Mouse (Mus musculus): Measurements from ENCODE around the gene Lamtor4. TPM values are rescaled to one million over a fixed set of nuclear protein-coding genes. Genes with fewer than 3 reads are reported as not detected.

Lamtor4 gene
- total and polyA plus RNA-seq, 2 experiments from 2014 or later = 101 to 102 TPM

- Histone ChIP-seq H3K9ac (replicated peaks; ENCODE audit: low read depth, low read length) (peak overlapping the region; percentile 54), H3K9me3 (replicated peaks; ENCODE audit: control insufficient read depth, low read length) (no peaks in the 10 kb centered on the region), H3K4me3 (ENCODE audit: low read depth, low read length) (peak overlapping the region; percentile 70), H3K27me3 (ENCODE audit: control insufficient read depth, insufficient read depth, low read length) (no peaks in the 10 kb centered on the region), H3K4me2 (ENCODE audit: low read depth, low read length) (peak overlapping the region; percentile 85), H3K27ac (ENCODE audit: low read depth) (peak overlapping the region; percentile 72), H3K4me1 (ENCODE audit: control insufficient read depth, insufficient read depth) (peaks cover 9% of the 10 kb centered on the region; the same call in 1 of the 2 replicates), H3K36me3 (replicated peaks; ENCODE audit: control insufficient read depth, insufficient read depth, low read length) (peaks cover 21% of the 10 kb centered on the region)
- no peak; the same call in none of the 2 replicates for ATAC-seq (ENCODE audit: insufficient read depth, low read depth)
- no peak for TF ChIP-seq CTCF (IDR thresholded peaks at IDR 0.05; ENCODE audit: low read depth)
- DNase-seq (ENCODE audit: low spot score) = no peak
- WGBS = 10% methylated on average over 7 of the region's 7 CpGs
These were observed 799 bp downstream of the Lamtor4 start for GRCm38 (mm10) chr5:138256094-138256467.

- no peak overlapping the region for H3K27ac ChIP-seq (ENCODE audit: low read depth)
These were observed 1.8 kb downstream of the Lamtor4 start for GRCm38 (mm10) chr5:138256966-138257584.

GRCm38 (mm10) chr5:138257585-138257978 is 2.3 kb downstream of the Lamtor4 start:
- Histone ChIP-seq H3K4me2 (ENCODE audit: low read depth, low read length) (no peak overlapping the region), H3K27ac (ENCODE audit: low read depth) (no peak overlapping the region), H3K9me3 (replicated peaks; ENCODE audit: control insufficient read depth, low read length) (no peaks in the 10 kb centered on the region), H3K36me3 (replicated peaks; ENCODE audit: control insufficient read depth, insufficient read depth, low read length) (peaks cover 31% of the 10 kb centered on the region), H3K4me3 (ENCODE audit: low read depth, low read length) (no peak overlapping the region), H3K9ac (replicated peaks; ENCODE audit: low read depth, low read length) (no peak overlapping the region), H3K4me1 (ENCODE audit: control insufficient read depth, insufficient read depth) (peaks cover 9% of the 10 kb centered on the region; the same call in 1 of the 2 replicates), H3K27me3 (ENCODE audit: control insufficient read depth, insufficient read depth, low read length) (no peaks in the 10 kb centered on the region)
- no peak for TF ChIP-seq CTCF (IDR thresholded peaks at IDR 0.05; ENCODE audit: low read depth)
- no peak for TF ChIP-seq EP300 (IDR thresholded peaks at IDR 0.05; ENCODE audit: low read depth)
- DNase-seq (ENCODE audit: low spot score) (no peak), ATAC-seq (ENCODE audit: insufficient read depth, low read depth) (no peak)
- 86% methylated on average over 4 of the region's 4 CpGs for WGBS

More at GRCm38 (mm10) chr5:138256966-138257584, 1.8 kb downstream of the Lamtor4 start:
- peaks cover 9% of the 10 kb centered on the region; the same call in 1 of the 2 replicates for H3K4me1 ChIP-seq (ENCODE audit: control insufficient read depth, insufficient read depth)
- H3K4me2 ChIP-seq (ENCODE audit: low read depth, low read length) = no peak overlapping the region
- no peaks in the 10 kb centered on the region for H3K9me3 ChIP-seq (replicated peaks; ENCODE audit: control insufficient read depth, low read length)
- H3K9ac ChIP-seq (replicated peaks; ENCODE audit: low read depth, low read length) = no peak overlapping the region
- H3K4me3 ChIP-seq (ENCODE audit: low read depth, low read length) = no peak overlapping the region
- no peak for ATAC-seq (ENCODE audit: insufficient read depth, low read depth)
- no peaks in the 10 kb centered on the region for H3K27me3 ChIP-seq (ENCODE audit: control insufficient read depth, insufficient read depth, low read length)
- TF ChIP-seq EP300 (IDR thresholded peaks at IDR 0.05; ENCODE audit: low read depth) = no peak
- TF ChIP-seq CTCF (IDR thresholded peaks at IDR 0.05; ENCODE audit: low read depth) = no peak
- peaks cover 29% of the 10 kb centered on the region for H3K36me3 ChIP-seq (replicated peaks; ENCODE audit: control insufficient read depth, insufficient read depth, low read length)
- WGBS = 80% methylated on average over 10 of the region's 10 CpGs
- DNase-seq (ENCODE audit: low spot score) = no peak

GRCm38 (mm10) chr5:138258078-138258477 is 2.8 kb downstream of the Lamtor4 start:
- no peak overlapping the region for H3K4me2 ChIP-seq (ENCODE audit: low read depth, low read length)
- H3K36me3 ChIP-seq (replicated peaks; ENCODE audit: control insufficient read depth, insufficient read depth, low read length) = peaks cover 31% of the 10 kb centered on the region
- no peak for DNase-seq (ENCODE audit: low spot score)
- H3K4me1 ChIP-seq (ENCODE audit: control insufficient read depth, insufficient read depth) = peaks cover 14% of the 10 kb centered on the region
- no peak for ATAC-seq (ENCODE audit: insufficient read depth, low read depth)
- TF ChIP-seq CTCF (IDR thresholded peaks at IDR 0.05; ENCODE audit: low read depth) (no peak), EP300 (IDR thresholded peaks at IDR 0.05; ENCODE audit: low read depth) (no peak)
- 81% methylated on average over 3 of the region's 3 CpGs for WGBS
- no peaks in the 10 kb centered on the region for H3K27me3 ChIP-seq (ENCODE audit: control insufficient read depth, insufficient read depth, low read length)
- no peak overlapping the region for H3K9ac ChIP-seq (replicated peaks; ENCODE audit: low read depth, low read length)
- H3K27ac ChIP-seq (ENCODE audit: low read depth) = no peak overlapping the region
- no peaks in the 10 kb centered on the region for H3K9me3 ChIP-seq (replicated peaks; ENCODE audit: control insufficient read depth, low read length)
- no peak overlapping the region for H3K4me3 ChIP-seq (ENCODE audit: low read depth, low read length)

- Histone ChIP-seq H3K36me3 (replicated peaks; ENCODE audit: control insufficient read depth, insufficient read depth, low read length) (peaks cover 31% of the 10 kb centered on the region), H3K4me1 (ENCODE audit: control insufficient read depth, insufficient read depth) (peaks cover 17% of the 10 kb centered on the region), H3K9me3 (replicated peaks; ENCODE audit: control insufficient read depth, low read length) (no peaks in the 10 kb centered on the region), H3K27me3 (ENCODE audit: control insufficient read depth, insufficient read depth, low read length) (no peaks in the 10 kb centered on the region), H3K27ac (ENCODE audit: low read depth) (no peak overlapping the region), H3K4me3 (ENCODE audit: low read depth, low read length) (no peak overlapping the region), H3K9ac (replicated peaks; ENCODE audit: low read depth, low read length) (no peak overlapping the region), H3K4me2 (ENCODE audit: low read depth, low read length) (no peak overlapping the region)
- ATAC-seq (ENCODE audit: insufficient read depth, low read depth) = no peak
- TF ChIP-seq EP300 (IDR thresholded peaks at IDR 0.05; ENCODE audit: low read depth) = no peak
- no peak for TF ChIP-seq CTCF (IDR thresholded peaks at IDR 0.05; ENCODE audit: low read depth)
- no peak for DNase-seq (ENCODE audit: low spot score)
- WGBS = 45% methylated on average over 6 of the region's 6 CpGs
These were observed 3.3 kb downstream of the Lamtor4 start for GRCm38 (mm10) chr5:138258542-138258941.

GRCm38 (mm10) chr5:138258993-138259392 is 3.7 kb downstream of the Lamtor4 start:
- Histone ChIP-seq H3K27ac (ENCODE audit: low read depth) (no peak overlapping the region), H3K4me2 (ENCODE audit: low read depth, low read length) (no peak overlapping the region), H3K27me3 (ENCODE audit: control insufficient read depth, insufficient read depth, low read length) (no peaks in the 10 kb centered on the region), H3K4me3 (ENCODE audit: low read depth, low read length) (no peak overlapping the region), H3K4me1 (ENCODE audit: control insufficient read depth, insufficient read depth) (peaks cover 17% of the 10 kb centered on the region), H3K36me3 (replicated peaks; ENCODE audit: control insufficient read depth, insufficient read depth, low read length) (peaks cover 31% of the 10 kb centered on the region), H3K9ac (replicated peaks; ENCODE audit: low read depth, low read length) (no peak overlapping the region), H3K9me3 (replicated peaks; ENCODE audit: control insufficient read depth, low read length) (no peaks in the 10 kb centered on the region)
- DNase-seq (ENCODE audit: low spot score) (no peak), ATAC-seq (ENCODE audit: insufficient read depth, low read depth) (no peak)
- 47% methylated on average over 7 of the region's 7 CpGs for WGBS
- TF ChIP-seq EP300 (IDR thresholded peaks at IDR 0.05; ENCODE audit: low read depth) (no peak), CTCF (IDR thresholded peaks at IDR 0.05; ENCODE audit: low read depth) (no peak)

Data from heart, postnatal 0 days (tissue).